Mouse (Mus musculus): Measurements from ENCODE around the gene Brwd1. TPM values are rescaled to one million over a fixed set of nuclear protein-coding genes. Genes with fewer than 3 reads are reported as not detected.
"Not testable (repeated sequence)": the region's sequence is repeated elsewhere in the genome, so short reads cannot be mapped to it uniquely, and the experiment has no call there.

Brwd1 gene
- polyA plus RNA-seq, 1 experiment from 2014 or later: 64.7 TPM

DNA sequence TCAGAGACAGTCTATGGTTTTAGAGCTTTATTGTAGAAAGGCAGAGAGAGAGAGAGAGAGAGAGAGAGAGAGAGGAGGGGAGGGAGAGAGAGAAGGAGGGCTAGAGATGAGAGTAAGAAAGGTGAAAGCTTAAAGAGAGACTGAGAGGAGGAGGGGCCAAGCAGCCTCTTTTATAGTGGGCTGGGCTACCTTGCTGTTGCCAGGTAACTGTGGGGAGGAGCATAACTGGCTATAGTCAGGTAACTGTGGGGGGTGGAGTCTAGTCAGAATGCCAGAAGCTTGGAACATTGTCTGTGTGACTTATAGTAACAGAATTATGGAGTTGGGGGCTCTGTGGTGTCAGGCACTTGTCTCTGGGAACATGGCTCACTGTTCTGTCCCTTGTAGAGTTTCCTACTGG is 15.5 kb upstream of the Brwd1 start:
- not testable (repeated sequence) for H3K27ac ChIP-seq, ATAC-seq

GRCm38 (mm10) chr16:96095966-96096365 is 13.6 kb upstream of the Brwd1 start:
- no peak overlapping the region for H3K9ac ChIP-seq
- 85% methylated on average over 5 of the region's 5 CpGs for WGBS
- H3K4me1 ChIP-seq (replicated peaks): no peaks in the 10 kb centered on the region
- H3K9me3 ChIP-seq: no peaks in the 10 kb centered on the region
- no peak for ATAC-seq
- H3K36me3 ChIP-seq: no peaks in the 10 kb centered on the region
- H3K27me3 ChIP-seq (replicated peaks): no peaks in the 10 kb centered on the region
- H3K27ac ChIP-seq: no peak overlapping the region
- no peak overlapping the region for H3K4me2 ChIP-seq (replicated peaks)
- no peak overlapping the region for H3K4me3 ChIP-seq (replicated peaks)

More for the DNA sequence above, 15.5 kb upstream of the Brwd1 start:
- H3K4me3 ChIP-seq (replicated peaks); H3K4me2 ChIP-seq (replicated peaks); H3K27me3 ChIP-seq (replicated peaks); H3K36me3 ChIP-seq; H3K4me1 ChIP-seq (replicated peaks); H3K9ac ChIP-seq; H3K9me3 ChIP-seq: not testable (repeated sequence)

- H3K9me3 ChIP-seq: no peaks in the 10 kb centered on the region
- H3K4me1 ChIP-seq (replicated peaks): no peaks in the 10 kb centered on the region
- no peak overlapping the region for H3K4me2 ChIP-seq (replicated peaks)
- no peak overlapping the region for H3K27ac ChIP-seq
- ATAC-seq: no peak
- no peaks in the 10 kb centered on the region for H3K27me3 ChIP-seq (replicated peaks)
- H3K4me3 ChIP-seq (replicated peaks): no peak overlapping the region
- no peak overlapping the region for H3K9ac ChIP-seq
- 53% methylated on average over 9 of the region's 9 CpGs for WGBS
- H3K36me3 ChIP-seq: no peaks in the 10 kb centered on the region
Measured at GRCm38 (mm10) chr16:96091515-96092504, 9.5 kb upstream of the Brwd1 start.

DNA sequence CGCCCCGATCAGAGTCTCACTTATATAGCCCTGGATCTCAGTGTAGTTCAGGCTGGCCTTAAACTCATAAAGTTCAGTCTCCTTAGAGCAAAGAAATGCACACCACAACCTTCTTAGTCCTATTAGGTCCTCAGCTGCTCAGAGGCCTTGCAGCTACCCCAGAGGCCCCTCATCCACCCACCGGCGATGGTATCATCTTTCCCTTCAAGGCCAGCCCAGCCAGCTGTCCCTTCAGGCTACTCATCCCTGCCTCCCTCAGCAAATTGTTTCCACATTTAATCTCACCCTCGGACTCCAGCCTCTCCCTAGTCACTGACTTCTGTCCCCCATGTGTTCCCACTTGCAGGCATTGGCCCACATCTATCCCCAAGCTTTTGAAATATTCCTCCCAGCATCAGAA is 5.8 kb upstream of the Brwd1 start:
- no peaks in the 10 kb centered on the region for H3K9me3 ChIP-seq
- H3K27me3 ChIP-seq (replicated peaks): no peaks in the 10 kb centered on the region
- no peak overlapping the region for H3K4me3 ChIP-seq (replicated peaks)
- no peak for ATAC-seq
- no peak overlapping the region for H3K4me2 ChIP-seq (replicated peaks)
- no peaks in the 10 kb centered on the region for H3K36me3 ChIP-seq
- H3K9ac ChIP-seq: no peak overlapping the region
- 64% methylated on average over 5 of the region's 5 CpGs for WGBS
- peaks cover 4% of the 10 kb centered on the region for H3K4me1 ChIP-seq (replicated peaks)
- H3K27ac ChIP-seq: no peak overlapping the region

DNA sequence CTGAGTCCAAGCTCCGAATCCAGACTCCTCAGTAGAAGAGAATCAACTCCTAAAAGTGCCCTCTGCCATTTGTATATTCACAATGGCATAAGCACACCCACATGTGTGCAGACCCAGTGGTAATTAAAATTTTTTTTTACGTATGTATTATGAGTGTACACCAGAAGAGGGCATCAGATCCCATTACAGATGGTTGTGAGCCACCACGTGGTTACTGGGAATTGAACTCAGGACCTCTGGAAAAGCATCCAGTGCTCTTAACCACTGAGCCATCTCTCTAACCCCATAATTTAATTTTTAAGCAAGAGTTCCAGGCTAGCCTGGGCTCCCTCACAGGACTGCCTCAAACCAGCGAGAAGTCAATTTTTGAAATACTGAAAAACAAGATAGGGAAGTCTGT is 5.1 kb upstream of the Brwd1 start:
- Histone ChIP-seq H3K9me3 (no peaks in the 10 kb centered on the region), H3K36me3 (no peaks in the 10 kb centered on the region), H3K27ac (no peak overlapping the region), H3K4me1 (replicated peaks) (peaks cover 7% of the 10 kb centered on the region), H3K9ac (no peak overlapping the region), H3K4me2 (replicated peaks) (no peak overlapping the region), H3K4me3 (replicated peaks) (no peak overlapping the region), H3K27me3 (replicated peaks) (no peaks in the 10 kb centered on the region)
- 79% methylated on average over 4 of the region's 4 CpGs for WGBS
- no peak for ATAC-seq

DNA sequence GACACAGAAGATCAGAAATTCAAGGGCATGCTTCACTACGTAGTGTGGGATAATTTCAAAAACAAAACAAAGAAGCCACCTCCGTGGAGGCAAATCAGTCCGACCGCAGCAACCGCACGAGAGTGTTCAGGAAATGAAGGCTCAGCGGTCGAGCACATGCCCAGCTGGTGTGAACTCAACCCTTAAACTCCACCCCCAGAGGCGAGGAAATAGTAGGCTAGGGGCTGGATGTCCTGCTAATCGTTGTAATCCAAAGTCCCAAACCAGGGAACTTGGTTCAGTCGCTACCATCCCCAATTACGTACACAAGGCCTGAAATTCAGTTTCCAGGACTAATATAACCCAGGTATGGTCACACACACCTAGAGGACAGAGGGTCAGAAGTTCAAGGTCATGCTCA is 4.7 kb upstream of the Brwd1 start:
- H3K4me3 ChIP-seq (replicated peaks): no peak overlapping the region
- ATAC-seq: no peak
- 66% methylated on average over 12 of the region's 12 CpGs for WGBS
- no peaks in the 10 kb centered on the region for H3K9me3 ChIP-seq
- no peaks in the 10 kb centered on the region for H3K27me3 ChIP-seq (replicated peaks)
- no peak overlapping the region for H3K4me2 ChIP-seq (replicated peaks)
- no peak overlapping the region for H3K27ac ChIP-seq
- H3K9ac ChIP-seq: no peak overlapping the region
- H3K36me3 ChIP-seq: no peaks in the 10 kb centered on the region
- peaks cover 7% of the 10 kb centered on the region for H3K4me1 ChIP-seq (replicated peaks)

DNA sequence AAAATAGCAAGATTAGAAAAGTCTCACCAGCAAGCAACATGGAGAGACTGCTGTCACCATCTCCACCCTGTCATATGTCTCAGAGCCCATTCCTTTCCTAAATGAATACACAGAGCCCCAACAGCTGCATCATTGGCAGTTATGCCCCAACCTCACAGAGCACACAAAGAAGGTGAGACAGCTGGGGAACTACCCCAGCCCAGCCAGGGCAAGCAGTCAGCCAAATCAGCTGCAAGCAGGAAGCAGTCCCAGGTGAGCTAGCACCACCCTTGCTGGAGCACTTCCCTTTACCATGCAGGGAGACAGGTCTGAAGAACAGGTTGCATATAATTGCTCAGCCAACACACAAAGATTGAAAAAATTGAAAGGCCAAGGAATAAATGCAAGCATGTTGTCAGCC is 3.3 kb upstream of the Brwd1 start:
- no peak for ATAC-seq

GRCm38 (mm10) chr16:96083179-96083646 is 887 bp upstream of the Brwd1 start:
- peak overlapping the region; percentile 96 for H3K4me3 ChIP-seq (replicated peaks)
- no peaks in the 10 kb centered on the region for H3K27me3 ChIP-seq (replicated peaks)
- no peaks in the 10 kb centered on the region for H3K9me3 ChIP-seq
- peak overlapping the region; percentile 98 for H3K27ac ChIP-seq
- H3K4me1 ChIP-seq (replicated peaks): peaks cover 16% of the 10 kb centered on the region
- peak overlapping the region; percentile 61 for H3K4me2 ChIP-seq (replicated peaks)
- H3K9ac ChIP-seq: peak overlapping the region; percentile 95
- 6% methylated on average over 20 of the region's 20 CpGs for WGBS
- peaks cover 5% of the 10 kb centered on the region for H3K36me3 ChIP-seq
- ATAC-seq: peak; percentile 41

More for the DNA sequence above, 3.3 kb upstream of the Brwd1 start:
- Histone ChIP-seq H3K36me3 (no peaks in the 10 kb centered on the region), H3K9me3 (no peaks in the 10 kb centered on the region), H3K4me2 (replicated peaks) (no peak overlapping the region), H3K4me3 (replicated peaks) (no peak overlapping the region), H3K27ac (no peak overlapping the region), H3K9ac (no peak overlapping the region), H3K27me3 (replicated peaks) (no peaks in the 10 kb centered on the region), H3K4me1 (replicated peaks) (peaks cover 12% of the 10 kb centered on the region)

- Histone ChIP-seq H3K9me3 (no peaks in the 10 kb centered on the region), H3K4me3 (replicated peaks) (peak overlapping the region; percentile 96), H3K27ac (peak overlapping the region; percentile 98), H3K36me3 (peaks cover 7% of the 10 kb centered on the region), H3K27me3 (replicated peaks) (no peaks in the 10 kb centered on the region), H3K9ac (peak overlapping the region; percentile 95), H3K4me1 (replicated peaks) (peaks cover 16% of the 10 kb centered on the region), H3K4me2 (replicated peaks) (peak overlapping the region; percentile 61)
- peak; percentile 35 for ATAC-seq
- WGBS: under 1% methylated on average over 68 of the region's 68 CpGs
Measured at GRCm38 (mm10) chr16:96081742-96082241, 534 bp downstream of the Brwd1 start.

DNA sequence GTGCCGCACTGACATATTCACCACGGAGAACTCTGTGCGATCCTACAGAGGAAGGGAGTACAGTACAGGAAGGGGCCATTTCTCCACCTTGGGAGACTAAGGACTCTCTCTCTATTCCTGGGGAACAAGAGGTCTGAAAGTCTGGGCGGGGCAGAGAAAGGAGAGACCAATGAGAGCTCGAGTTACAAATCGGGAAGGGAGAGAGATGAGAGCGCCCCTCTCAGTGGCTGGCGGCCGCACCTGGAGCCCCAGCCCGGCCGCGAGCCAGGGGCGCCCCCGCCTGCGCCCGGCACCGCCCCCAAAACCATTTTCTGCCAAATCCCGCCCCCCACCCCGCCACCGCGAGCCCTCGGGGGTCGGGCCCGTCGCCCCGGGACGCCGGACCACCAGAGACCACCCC is 995 bp downstream of the Brwd1 start:
- ATAC-seq: peak; percentile 87
- Histone ChIP-seq H3K4me1 (replicated peaks) (peaks cover 16% of the 10 kb centered on the region), H3K27ac (peak overlapping the region; percentile 98), H3K9me3 (no peaks in the 10 kb centered on the region), H3K27me3 (replicated peaks) (no peaks in the 10 kb centered on the region), H3K9ac (peak overlapping the region; percentile 95), H3K4me2 (replicated peaks) (peak overlapping the region; percentile 61), H3K36me3 (peaks cover 7% of the 10 kb centered on the region), H3K4me3 (replicated peaks) (peak overlapping the region; percentile 96)
- 1% methylated on average over 22 of the region's 28 CpGs for WGBS

DNA sequence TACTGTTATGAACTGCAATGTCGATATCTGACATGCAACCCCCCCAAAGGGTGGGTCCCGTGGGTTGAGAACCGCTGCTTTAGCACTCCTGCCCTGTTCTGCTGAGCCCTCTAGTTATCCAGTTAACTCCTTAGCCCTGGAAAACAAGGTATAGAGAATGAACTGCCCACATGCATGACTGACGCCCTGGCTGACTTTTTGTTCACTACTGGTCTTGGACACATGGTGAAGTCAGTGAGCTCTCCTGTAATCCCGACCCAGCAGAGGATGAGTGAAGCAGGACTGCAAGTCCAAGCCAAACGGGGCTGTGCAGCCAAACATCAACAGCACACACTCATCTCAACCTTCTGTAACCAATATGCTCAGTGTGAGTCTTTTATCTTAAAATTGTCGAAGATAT is 1.8 kb downstream of the Brwd1 start:
- H3K4me2 ChIP-seq (replicated peaks): peak overlapping the region; percentile 61; the same call in 1 of the 2 replicates
- H3K4me1 ChIP-seq (replicated peaks): peaks cover 16% of the 10 kb centered on the region
- no peak overlapping the region for H3K9ac ChIP-seq
- H3K9me3 ChIP-seq: no peaks in the 10 kb centered on the region
- H3K36me3 ChIP-seq: peaks cover 7% of the 10 kb centered on the region
- no peak overlapping the region for H3K27ac ChIP-seq
- no peak overlapping the region for H3K4me3 ChIP-seq (replicated peaks)
- WGBS: 82% methylated on average over 7 of the region's 7 CpGs
- no peaks in the 10 kb centered on the region for H3K27me3 ChIP-seq (replicated peaks)
- ATAC-seq: no peak

DNA sequence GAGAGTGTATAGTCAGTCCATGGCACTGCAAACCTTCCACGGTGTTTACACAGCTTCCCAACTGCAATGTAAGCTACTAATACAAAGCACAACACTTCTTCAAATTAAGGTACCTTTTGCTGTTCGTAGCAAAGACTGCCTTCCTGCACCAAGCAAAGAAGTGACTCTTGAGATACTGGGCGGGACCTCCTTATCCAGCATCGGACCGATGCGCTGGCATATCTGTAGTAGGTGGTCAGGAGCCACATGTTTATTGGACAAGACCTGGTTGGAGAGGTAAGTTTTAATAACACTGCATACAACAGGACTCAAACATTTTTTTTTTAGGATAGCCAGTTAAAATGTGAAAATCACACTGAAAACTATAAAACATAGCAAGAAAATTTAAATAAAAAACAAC is 14.0 kb downstream of the Brwd1 start:
- no peak overlapping the region for H3K4me3 ChIP-seq (replicated peaks)
- no peaks in the 10 kb centered on the region for H3K9me3 ChIP-seq
- no peak overlapping the region for H3K27ac ChIP-seq
- no peak overlapping the region for H3K9ac ChIP-seq
- H3K4me2 ChIP-seq (replicated peaks): no peak overlapping the region
- no peak for ATAC-seq
- WGBS: 93% methylated on average over 6 of the region's 6 CpGs
- H3K36me3 ChIP-seq: peaks cover 26% of the 10 kb centered on the region
- H3K4me1 ChIP-seq (replicated peaks): no peaks in the 10 kb centered on the region
- H3K27me3 ChIP-seq (replicated peaks): no peaks in the 10 kb centered on the region

GRCm38 (mm10) chr16:96066174-96066573 is 16.2 kb downstream of the Brwd1 start:
- H3K9ac ChIP-seq: no peak overlapping the region
- ATAC-seq: no peak
- WGBS: 91% methylated on average over 12 of the region's 12 CpGs
- no peaks in the 10 kb centered on the region for H3K27me3 ChIP-seq (replicated peaks)
- H3K9me3 ChIP-seq: no peaks in the 10 kb centered on the region
- H3K4me1 ChIP-seq (replicated peaks): no peaks in the 10 kb centered on the region
- no peak overlapping the region for H3K4me3 ChIP-seq (replicated peaks)
- peaks cover 26% of the 10 kb centered on the region for H3K36me3 ChIP-seq
- no peak overlapping the region for H3K27ac ChIP-seq
- no peak overlapping the region for H3K4me2 ChIP-seq (replicated peaks)
